In the genomic region with DNA sequence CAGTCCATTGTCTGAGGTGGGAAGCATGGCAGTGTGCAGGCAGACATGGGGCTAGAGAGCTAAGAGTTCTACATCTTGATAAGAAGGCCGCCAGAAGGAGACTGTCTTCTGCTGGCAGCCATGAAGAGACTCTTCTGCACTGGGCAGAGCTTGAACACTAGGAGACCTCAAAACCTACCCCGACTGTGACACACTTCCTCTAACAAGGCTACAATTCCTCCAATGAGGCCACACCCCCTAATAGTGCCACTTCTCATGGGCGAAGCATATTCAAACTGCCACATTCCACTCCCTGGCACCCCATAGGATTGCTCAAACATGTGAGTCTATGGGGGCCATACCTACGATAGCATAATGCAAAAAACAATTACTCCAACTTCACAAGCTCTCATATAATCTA, we compare ENCODE assay signal across 11 mouse cellular contexts.
"Had no signal": no experiment of that assay in that cellular context is flagged by ENCODE, and none has a peak within 500 bp of the region (broad histone marks: within the 10 kb centered on the region; RNA-seq: fewer than 3 reads in every experiment).

No protein-coding gene starts in this region.

- H3K27ac ChIP-seq: kidney, embryonic 15.5 days; left cerebral cortex, adult 2 months; limb, embryonic 15.5 days; macrophage; midbrain, embryonic 13.5 days had no signal

- ATAC-seq: midbrain, embryonic 13.5 days had no signal

- H3K4me2 ChIP-seq: kidney, embryonic 15.5 days; limb, embryonic 15.5 days; lung, embryonic 14.5 days; midbrain, embryonic 13.5 days had no signal

- H3K9me3 ChIP-seq: kidney, embryonic 15.5 days; limb, embryonic 15.5 days; midbrain, embryonic 13.5 days had no signal

- H3K4me3 ChIP-seq: kidney, embryonic 15.5 days; left cerebral cortex, adult 2 months; limb, embryonic 15.5 days; midbrain, embryonic 13.5 days had no signal

- H3K4me1 ChIP-seq: kidney, embryonic 15.5 days; limb, embryonic 15.5 days; midbrain, embryonic 13.5 days had no signal

- H3K36me3 ChIP-seq: kidney, embryonic 15.5 days; limb, embryonic 15.5 days; midbrain, embryonic 13.5 days had no signal

- H3K27me3 ChIP-seq: kidney, embryonic 15.5 days; limb, embryonic 15.5 days; midbrain, embryonic 13.5 days had no signal

- DNase-seq: kidney, adult 2 months; kidney, postnatal 14 days; lung, postnatal 10 days; right cerebral cortex, postnatal 14 days; thymus, postnatal 4 days had no signal

- H3K9ac ChIP-seq: kidney, embryonic 15.5 days; limb, embryonic 15.5 days; lung, embryonic 14.5 days; midbrain, embryonic 13.5 days had no signal
